Mouse (Mus musculus) skeletal muscle tissue, postnatal 0 days (tissue): ENCODE data around the gene Gtf3c6. TPM values are rescaled to one million over a fixed set of nuclear protein-coding genes. Genes with fewer than 3 reads are reported as not detected.

Source experiments
- polyA plus RNA-seq: library from polyadenylated mRNA; unstranded; fragments of >200 nt; fragmentation: Nextera tagmentation; extraction: Ambion mirVana; gene quantifications from 2 replicates; pipeline ENCODE4 v1.2.1, GENCODE M21; 2015

Gene Gtf3c6
- polyA plus RNA-seq: 41.0 and 46.7 TPM in 2 replicates

GRCm38 (mm10) chr10:40257414-40258255, at the start of gene Gtf3c6:
Gtf3c6 (minus strand) TSS chr10:40258108.

GRCm38 (mm10) chr10:40302140-40302985, 44.5 kb upstream of the Gtf3c6 start, which contains the start of gene Amd1:
Amd1 (minus strand) TSS chr10:40302186.

GRCm38 (mm10) chr10:40246374-40247165, 11.3 kb downstream of the Gtf3c6 start, which contains the start of gene Rpf2:
Rpf2 (minus strand) TSS chr10:40247036.

Other genes starting within 250 kb of the Gtf3c6 start
- gene Mfsd4b1, start 232.8 kb downstream of the Gtf3c6 start, polyA plus RNA-seq: 0.56 and 1.2 TPM in 2 replicates
- gene Slc16a10, start 115.8 kb downstream of the Gtf3c6 start, polyA plus RNA-seq: 12.0 and 15.3 TPM in 2 replicates
- 28.3 and 30.3 TPM in 2 replicates for gene Rpf2, start 11.1 kb downstream of the Gtf3c6 start, polyA plus RNA-seq
- 15.1 and 17.7 TPM in 2 replicates for gene Amd1, start 44.1 kb upstream of the Gtf3c6 start, polyA plus RNA-seq
- 2.3 and 2.4 TPM in 2 replicates for gene Cdk19, start 81.5 kb upstream of the Gtf3c6 start, polyA plus RNA-seq